Mouse (Mus musculus): Measurements from ENCODE around the gene Pf4.

- TF ChIP-seq CTCF (conservative IDR thresholded peaks at IDR 0.05; ENCODE audit: insufficient read depth, insufficient read length, low read depth, low read length) (no peak), POLR2A (IDR thresholded peaks at IDR 0.05; ENCODE audit: low read depth, low read length) (no peak)
Measured at GRCm38 (mm10) chr5:90759077-90760065, 12.9 kb upstream of the Pf4 start, which contains the start of gene Cxcl5.

Measured in kidney, adult 2 months (tissue).